Mouse (Mus musculus): ENCODE results near the gene Prr29.

- no peak for TF ChIP-seq CTCF (IDR thresholded peaks at IDR 0.05; ENCODE audit: borderline replicate concordance, extremely low read depth, insufficient read depth, insufficient read length)
- TF ChIP-seq POLR2A (IDR thresholded peaks at IDR 0.05; ENCODE audit: borderline replicate concordance, extremely low read depth, insufficient read depth, insufficient read length, poor library complexity, severe bottlenecking) = no peak
These were observed 9.7 kb upstream of the Prr29 start for GRCm38 (mm10) chr11:106355382-106356128.

All from brain, embryonic 14.5 days (tissue).